Mouse (Mus musculus): ENCODE results near the gene Gm17268.

Gene Gm17268

GRCm38 (mm10) chr11:82038535-82038934, at the start of gene Gm17268:
Gene Gm17268 (minus strand): TSS chr11:82038562.
- DNase-seq (ENCODE audit: low read depth, low spot score): no peak

GRCm38 (mm10) chr11:82084360-82084759, 46.0 kb upstream of the Gm17268 start:
- no peak for DNase-seq (ENCODE audit: low read depth, low spot score)

- DNase-seq (ENCODE audit: low read depth, low spot score): no peak
Measured at GRCm38 (mm10) chr11:82080865-82081264, 42.5 kb upstream of the Gm17268 start.

GRCm38 (mm10) chr11:82078136-82078730, 39.9 kb upstream of the Gm17268 start:
- DNase-seq (ENCODE audit: low read depth, low spot score): no peak

- DNase-seq (ENCODE audit: low read depth, low spot score): no peak
Measured at GRCm38 (mm10) chr11:82077031-82077430, 38.7 kb upstream of the Gm17268 start.

- no peak for DNase-seq (ENCODE audit: low read depth, low spot score)
Measured at GRCm38 (mm10) chr11:82073686-82074085, 35.3 kb upstream of the Gm17268 start.

- no peak for DNase-seq (ENCODE audit: low read depth, low spot score)
Measured at GRCm38 (mm10) chr11:82072984-82073383, 34.6 kb upstream of the Gm17268 start.

GRCm38 (mm10) chr11:82072374-82072773, 34.0 kb upstream of the Gm17268 start:
- DNase-seq (ENCODE audit: low read depth, low spot score): no peak

- no peak for DNase-seq (ENCODE audit: low read depth, low spot score)
Measured at GRCm38 (mm10) chr11:82071076-82071475, 32.7 kb upstream of the Gm17268 start.

- no peak for DNase-seq (ENCODE audit: low read depth, low spot score)
Measured at GRCm38 (mm10) chr11:82066953-82067571, 28.7 kb upstream of the Gm17268 start.

GRCm38 (mm10) chr11:82063454-82063853, 25.1 kb upstream of the Gm17268 start:
- DNase-seq (ENCODE audit: low read depth, low spot score): no peak

- no peak for DNase-seq (ENCODE audit: low read depth, low spot score)
Measured at GRCm38 (mm10) chr11:82062226-82062625, 23.9 kb upstream of the Gm17268 start.

- DNase-seq (ENCODE audit: low read depth, low spot score): no peak
Measured at GRCm38 (mm10) chr11:82057646-82058045, 19.3 kb upstream of the Gm17268 start, which contains the start of gene Ccl11. Gene Ccl11 (plus strand): TSS chr11:82057823.

- no peak for DNase-seq (ENCODE audit: low read depth, low spot score)
Measured at GRCm38 (mm10) chr11:82053849-82054248, 15.5 kb upstream of the Gm17268 start.

GRCm38 (mm10) chr11:82047746-82048415, 9.5 kb upstream of the Gm17268 start:
- DNase-seq (ENCODE audit: low read depth, low spot score): peak; percentile 65

GRCm38 (mm10) chr11:82045471-82045870, 7.1 kb upstream of the Gm17268 start, which contains the start of gene Ccl7:
Gene Ccl7 (plus strand): TSS chr11:82045712.
- DNase-seq (ENCODE audit: low read depth, low spot score): no peak

- DNase-seq (ENCODE audit: low read depth, low spot score): no peak
Measured at GRCm38 (mm10) chr11:82041671-82042080, 3.3 kb upstream of the Gm17268 start.

- DNase-seq (ENCODE audit: low read depth, low spot score): no peak
Measured at GRCm38 (mm10) chr11:82039132-82039660, 834 bp upstream of the Gm17268 start.

- no peak for DNase-seq (ENCODE audit: low read depth, low spot score)
Measured at GRCm38 (mm10) chr11:82035857-82036256, 2.5 kb downstream of the Gm17268 start.

- DNase-seq (ENCODE audit: low read depth, low spot score): peak; percentile 10
Measured at GRCm38 (mm10) chr11:82035356-82035755, 3.0 kb downstream of the Gm17268 start, which contains the start of gene Ccl2. Gene Ccl2 (plus strand): TSS chr11:82035571.

- DNase-seq (ENCODE audit: low read depth, low spot score): no peak
Measured at GRCm38 (mm10) chr11:82034446-82034845, 3.9 kb downstream of the Gm17268 start.

GRCm38 (mm10) chr11:82032678-82033344, 5.6 kb downstream of the Gm17268 start:
- no peak for DNase-seq (ENCODE audit: low read depth, low spot score)
